Mouse (Mus musculus): ENCODE measurements around the gene Wars2.

The Wars2 gene

DNA sequence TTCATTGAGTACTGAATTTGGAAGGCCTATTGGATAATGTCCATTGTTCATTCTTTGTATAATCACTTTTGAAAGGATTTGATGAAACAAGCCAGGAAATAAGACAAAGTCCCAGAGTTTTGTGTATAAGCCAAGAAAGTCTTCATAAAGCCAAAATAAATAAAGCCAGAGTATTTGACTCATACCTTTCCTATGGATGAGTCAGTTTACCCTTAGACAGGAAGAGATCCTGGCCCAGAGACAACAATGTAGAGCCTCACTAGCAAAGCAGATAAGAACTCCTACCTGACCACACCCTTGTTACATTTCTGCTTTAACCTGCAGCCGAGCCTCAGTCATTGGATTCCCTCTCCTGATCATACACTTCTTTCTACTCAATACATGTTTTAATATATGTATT lies 47.2 kb downstream of the Wars2 start:
- DNase-seq (ENCODE audit: low read depth, low spot score): no peak

- no peak for DNase-seq (ENCODE audit: low read depth, low spot score)
Observed at GRCm38 (mm10) chr3:99193576-99193975, 52.7 kb downstream of the Wars2 start.

DNA sequence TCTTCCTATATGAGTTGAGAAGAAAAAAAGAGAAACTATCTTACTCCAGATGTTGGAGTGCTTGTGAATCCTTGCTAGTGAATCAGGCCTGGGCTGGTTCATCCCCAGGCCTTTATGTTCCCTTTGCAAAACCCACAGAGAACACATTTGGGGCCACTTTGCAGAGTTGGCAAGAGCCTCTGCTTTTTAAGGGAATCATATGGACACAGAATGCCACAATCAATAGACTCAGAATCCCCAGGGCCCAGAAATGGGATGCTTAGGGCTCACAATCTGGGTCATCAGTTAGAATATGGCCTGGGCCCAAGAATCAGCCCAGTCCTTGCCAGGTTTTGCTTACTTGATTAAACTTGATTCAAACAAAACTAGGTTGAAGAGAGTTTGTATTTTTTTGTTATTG lies 62.5 kb downstream of the Wars2 start:
- DNase-seq (ENCODE audit: low read depth, low spot score): no peak

DNA sequence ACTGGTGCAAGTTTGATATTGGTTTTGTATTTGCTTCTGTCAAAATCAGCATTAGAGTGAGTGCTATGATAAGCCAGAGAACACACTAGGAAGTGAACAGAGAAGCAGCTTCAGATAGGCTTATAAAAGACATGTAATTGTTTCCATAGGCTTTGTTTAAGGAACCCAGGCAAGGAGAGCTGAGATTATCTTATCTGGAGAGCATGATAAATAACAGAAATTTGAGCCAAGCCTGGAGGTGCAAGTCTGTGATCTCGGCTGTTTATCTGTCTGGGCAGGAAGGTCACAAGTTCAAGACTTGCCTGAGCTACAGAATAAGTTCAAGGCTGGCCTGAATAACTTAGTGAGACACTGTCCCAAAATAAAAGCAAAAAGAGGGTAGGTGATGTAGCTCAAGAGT lies 67.5 kb downstream of the Wars2 start:
- DNase-seq (ENCODE audit: low read depth, low spot score): no peak

DNA sequence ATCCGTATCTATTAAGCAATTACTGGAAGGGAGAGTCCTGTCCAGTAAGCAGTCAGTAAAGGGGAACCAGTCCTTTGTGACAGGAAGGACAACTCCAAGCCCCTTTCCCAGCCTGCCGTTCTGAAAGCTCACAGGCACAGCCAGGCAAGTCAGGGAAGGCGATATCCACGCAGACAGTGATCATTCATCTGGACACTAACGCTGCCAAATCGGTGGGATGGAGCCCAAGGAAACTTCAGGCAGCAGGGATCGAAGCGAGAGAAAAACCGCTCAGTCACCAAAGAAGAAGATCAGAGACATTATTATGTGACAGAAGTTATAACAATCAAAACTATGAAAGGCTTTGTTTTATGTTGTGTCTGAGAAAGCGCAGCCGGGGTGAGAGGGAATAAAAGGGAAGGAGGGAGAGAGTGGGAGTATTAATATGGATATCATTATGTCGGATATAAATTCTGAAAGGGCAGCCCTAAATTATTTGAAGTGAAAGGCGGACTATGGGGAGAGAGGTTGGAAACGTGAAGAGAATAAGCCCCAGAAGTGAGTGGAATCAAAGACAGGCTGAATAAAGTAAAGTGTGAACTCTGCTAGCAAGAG lies 70.3 kb downstream of the Wars2 start:
- no peak for DNase-seq (ENCODE audit: low read depth, low spot score)

- no peak for DNase-seq (ENCODE audit: low read depth, low spot score)
Observed at GRCm38 (mm10) chr3:99227807-99228206, 86.9 kb downstream of the Wars2 start.

- DNase-seq (ENCODE audit: low read depth, low spot score): peak; percentile 65
Observed at GRCm38 (mm10) chr3:99233393-99234318, 92.8 kb downstream of the Wars2 start.

- DNase-seq (ENCODE audit: low read depth, low spot score): no peak
Observed at GRCm38 (mm10) chr3:99234319-99234869, 93.5 kb downstream of the Wars2 start.

DNA sequence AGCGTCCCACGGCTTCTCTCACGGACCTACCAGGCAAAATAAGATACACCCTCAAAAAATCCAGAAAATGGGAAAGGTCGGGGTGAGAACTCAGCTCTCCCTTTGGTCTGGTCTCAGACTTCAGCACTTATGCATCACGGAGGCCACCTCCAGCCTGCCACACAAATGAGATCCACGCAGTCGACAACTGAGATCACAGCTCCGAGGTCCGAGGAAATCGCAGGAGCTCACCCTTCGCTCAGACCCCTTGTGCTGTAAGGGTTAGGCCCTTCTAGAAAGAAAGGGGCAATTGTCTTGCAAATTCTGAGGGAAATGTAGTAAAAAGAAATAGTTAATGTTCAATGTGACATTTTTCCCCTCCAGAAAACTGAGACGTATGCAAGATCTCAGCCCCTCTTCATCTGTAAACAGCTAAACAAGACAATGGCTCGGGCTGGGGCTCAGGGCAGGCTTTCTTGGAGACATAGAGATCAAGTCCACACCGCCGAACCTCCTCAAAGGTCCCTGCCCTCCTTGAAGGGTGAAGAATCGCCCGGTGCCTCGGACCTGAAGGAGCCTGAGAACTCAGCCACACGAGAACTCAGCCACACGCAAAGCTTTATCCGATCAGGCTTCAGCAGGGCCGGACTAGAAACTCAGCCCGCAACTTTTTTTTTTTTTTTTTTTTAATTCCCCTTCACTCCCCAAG lies 94.4 kb downstream of the Wars2 start:
- DNase-seq (ENCODE audit: low read depth, low spot score): peak; percentile 54

DNA sequence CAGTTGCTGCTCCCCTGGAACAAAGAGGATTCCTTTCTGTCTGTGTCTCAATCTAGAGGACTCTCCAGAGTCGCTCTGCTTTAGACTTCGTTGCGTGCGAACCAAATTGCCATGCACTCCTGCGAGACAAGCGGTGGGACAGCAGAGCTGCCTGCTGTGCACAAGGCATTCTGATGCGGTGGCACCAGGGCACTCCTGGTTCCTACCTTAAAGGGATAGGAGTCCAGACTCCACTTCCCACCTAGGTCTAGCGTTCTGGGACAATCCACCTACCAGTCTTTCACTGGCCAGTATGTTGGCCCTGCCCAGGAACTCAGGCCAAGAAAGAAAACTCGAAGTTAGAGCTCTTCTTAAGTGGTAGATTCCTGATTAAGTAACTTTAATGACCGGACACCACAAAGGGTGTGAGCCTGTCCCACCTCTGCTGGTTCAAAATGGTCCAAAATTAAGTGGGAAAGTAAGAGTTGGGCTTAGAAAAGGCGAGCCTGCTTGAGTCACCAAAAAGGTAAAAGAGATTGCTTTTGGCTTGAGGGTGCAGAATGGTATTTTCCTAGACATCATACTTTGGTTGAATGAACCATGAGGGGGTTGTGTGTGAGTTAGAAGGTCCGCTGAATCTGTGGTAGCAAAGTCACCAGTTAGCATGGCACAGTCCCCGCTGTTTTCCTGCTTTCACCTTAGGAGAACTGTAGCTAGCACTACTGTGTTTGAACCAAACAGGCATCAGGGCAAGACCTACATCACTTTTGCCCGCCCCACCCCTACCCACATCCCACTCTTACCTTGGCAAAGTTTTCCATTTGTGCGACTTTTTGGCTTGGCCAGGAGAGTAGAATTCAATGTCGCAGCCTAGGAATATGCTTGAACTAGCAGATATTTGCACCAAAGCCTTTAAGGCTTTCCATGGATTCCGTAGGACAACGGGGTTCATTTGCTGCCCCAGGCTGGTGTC lies 95.2 kb downstream of the Wars2 start:
- no peak for DNase-seq (ENCODE audit: low read depth, low spot score)

DNA sequence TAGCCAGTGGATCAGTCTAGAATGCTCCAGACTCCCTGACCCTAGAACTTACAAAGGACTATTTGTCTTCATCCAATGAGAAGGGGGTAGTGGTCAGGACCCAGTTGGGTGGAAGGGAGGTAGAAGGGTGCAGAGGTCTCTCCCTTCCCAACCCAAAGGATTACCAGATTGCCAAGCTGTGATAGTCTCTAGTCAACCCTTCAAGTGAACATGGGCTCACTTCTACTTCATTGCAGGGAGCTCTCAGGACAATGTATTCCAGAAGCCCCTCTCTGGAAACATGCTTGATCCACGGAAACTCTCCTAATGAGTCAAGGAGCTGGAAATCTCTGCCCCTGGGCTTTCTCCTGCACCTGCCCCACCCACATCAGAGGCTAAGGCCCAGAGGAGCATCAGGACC lies 97.8 kb downstream of the Wars2 start:
- no peak for DNase-seq (ENCODE audit: low read depth, low spot score)

GRCm38 (mm10) chr3:99239301-99240045 lies 98.6 kb downstream of the Wars2 start:
- DNase-seq (ENCODE audit: low read depth, low spot score): no peak

- no peak for DNase-seq (ENCODE audit: low read depth, low spot score)
Observed at GRCm38 (mm10) chr3:99240213-99240720, 99.4 kb downstream of the Wars2 start, which contains the start of gene Tbx15. Gene Tbx15, plus strand, starts transcription at chr3:99240381.

- peak; percentile 62 for DNase-seq (ENCODE audit: low read depth, low spot score)
Observed at GRCm38 (mm10) chr3:99240811-99241738, 100.2 kb downstream of the Wars2 start.

- DNase-seq (ENCODE audit: low read depth, low spot score): no peak
Observed at GRCm38 (mm10) chr3:99242481-99242880, 101.6 kb downstream of the Wars2 start.

GRCm38 (mm10) chr3:99245341-99245740 lies 104.5 kb downstream of the Wars2 start:
- DNase-seq (ENCODE audit: low read depth, low spot score): no peak

DNA sequence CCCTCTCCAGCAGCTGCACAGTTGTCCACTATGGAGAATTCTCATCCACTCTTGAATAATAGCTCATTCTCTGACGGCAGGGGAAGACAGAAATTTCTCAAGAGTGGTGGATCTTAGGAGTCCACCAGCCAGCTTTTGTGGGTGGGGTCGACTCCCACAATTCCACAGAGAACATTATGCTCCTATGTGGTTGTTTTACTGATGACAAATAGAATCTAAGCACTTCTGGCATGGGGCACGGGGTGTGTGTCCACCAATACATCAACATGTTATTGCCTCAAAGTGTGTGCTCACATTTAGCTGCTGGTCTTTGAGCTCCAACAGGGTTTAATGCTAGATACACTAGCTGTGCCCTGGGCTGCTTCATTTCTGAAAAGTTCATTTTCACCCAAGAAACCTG lies 105.8 kb downstream of the Wars2 start:
- DNase-seq (ENCODE audit: low read depth, low spot score): no peak

DNA sequence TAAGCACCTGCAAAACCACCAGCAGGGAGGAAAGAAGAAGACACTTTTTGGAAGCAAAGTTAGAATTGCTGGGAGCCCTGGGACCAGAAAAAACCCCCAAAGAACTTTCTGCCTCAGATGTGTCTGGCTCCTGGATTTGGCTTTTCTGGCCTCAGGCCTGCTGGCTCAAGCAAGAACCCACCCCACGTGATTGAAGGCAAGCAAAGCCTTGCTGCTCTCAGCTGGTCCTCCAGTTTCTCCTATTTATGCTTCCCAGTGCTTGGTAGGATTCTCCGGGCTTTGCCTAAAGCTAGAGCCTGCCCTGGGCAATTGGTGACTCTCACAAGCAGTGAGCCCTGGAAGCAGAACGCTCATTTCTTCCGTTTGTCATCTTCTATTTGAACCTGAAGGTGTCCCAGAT lies 106.7 kb downstream of the Wars2 start:
- DNase-seq (ENCODE audit: low read depth, low spot score): no peak
